Mouse (Mus musculus): Measurements from ENCODE around the gene Sirpb1a. TPM values are rescaled to one million over a fixed set of nuclear protein-coding genes. Genes with fewer than 3 reads are reported as not detected.

The Sirpb1a gene
- total and polyA plus RNA-seq, 2 experiments from 2014 or later = 0.07 to 28.6 TPM

- H3K27ac ChIP-seq (ENCODE audit: low read depth) = no peak overlapping the region
- ATAC-seq (ENCODE audit: insufficient read depth, low read depth) (no peak), DNase-seq (ENCODE audit: low spot score) (no peak)
- no peak overlapping the region for H3K4me2 ChIP-seq (ENCODE audit: low read depth, low read length)
- no peaks in the 10 kb centered on the region for H3K4me1 ChIP-seq (ENCODE audit: control insufficient read depth, insufficient read depth)
- TF ChIP-seq CTCF (IDR thresholded peaks at IDR 0.05; ENCODE audit: low read depth) (no peak), EP300 (IDR thresholded peaks at IDR 0.05; ENCODE audit: low read depth) (no peak)
- no peak overlapping the region for H3K4me3 ChIP-seq (ENCODE audit: low read depth, low read length)
- no peaks in the 10 kb centered on the region for H3K36me3 ChIP-seq (replicated peaks; ENCODE audit: control insufficient read depth, insufficient read depth, low read length)
- H3K9ac ChIP-seq (replicated peaks; ENCODE audit: low read depth, low read length) = no peak overlapping the region
- 52% methylated on average over 1 of the region's 1 CpGs for WGBS
- no peaks in the 10 kb centered on the region for H3K27me3 ChIP-seq (ENCODE audit: control insufficient read depth, insufficient read depth, low read length)
- H3K9me3 ChIP-seq (replicated peaks; ENCODE audit: control insufficient read depth, low read length) = no peaks in the 10 kb centered on the region
These were observed 86.0 kb downstream of the Sirpb1a start for GRCm38 (mm10) chr3:15340287-15340686.

- H3K27me3 ChIP-seq (ENCODE audit: control insufficient read depth, insufficient read depth, low read length) = no peaks in the 10 kb centered on the region
- ATAC-seq (ENCODE audit: insufficient read depth, low read depth) (no peak), DNase-seq (ENCODE audit: low spot score) (no peak)
- no peak overlapping the region for H3K9ac ChIP-seq (replicated peaks; ENCODE audit: low read depth, low read length)
- H3K27ac ChIP-seq (ENCODE audit: low read depth) = no peak overlapping the region
- peaks cover 10% of the 10 kb centered on the region; the same call in 1 of the 2 replicates for H3K9me3 ChIP-seq (replicated peaks; ENCODE audit: control insufficient read depth, low read length)
- no peak for TF ChIP-seq EP300 (IDR thresholded peaks at IDR 0.05; ENCODE audit: low read depth)
- TF ChIP-seq CTCF (IDR thresholded peaks at IDR 0.05; ENCODE audit: low read depth) = no peak
- H3K4me3 ChIP-seq (ENCODE audit: low read depth, low read length) = no peak overlapping the region
- no peaks in the 10 kb centered on the region for H3K36me3 ChIP-seq (replicated peaks; ENCODE audit: control insufficient read depth, insufficient read depth, low read length)
- no peak overlapping the region for H3K4me2 ChIP-seq (ENCODE audit: low read depth, low read length)
- H3K4me1 ChIP-seq (ENCODE audit: control insufficient read depth, insufficient read depth) = no peaks in the 10 kb centered on the region
- 53% methylated on average over 2 of the region's 2 CpGs for WGBS
These were observed 92.1 kb downstream of the Sirpb1a start for GRCm38 (mm10) chr3:15334182-15334581.

- no peak within 1 kb of the TSS for H3K27ac ChIP-seq (ENCODE audit: low read depth)
- H3K9ac ChIP-seq (replicated peaks; ENCODE audit: low read depth, low read length) = no peak within 1 kb of the TSS
- no peaks in the 10 kb centered on the region for H3K4me1 ChIP-seq (ENCODE audit: control insufficient read depth, insufficient read depth)
- ATAC-seq (ENCODE audit: insufficient read depth, low read depth) (no peak), DNase-seq (ENCODE audit: low spot score) (no peak)
- peaks cover 10% of the 10 kb centered on the region; the same call in 1 of the 2 replicates for H3K9me3 ChIP-seq (replicated peaks; ENCODE audit: control insufficient read depth, low read length)
- no peaks in the 10 kb centered on the region for H3K36me3 ChIP-seq (replicated peaks; ENCODE audit: control insufficient read depth, insufficient read depth, low read length)
- H3K27me3 ChIP-seq (ENCODE audit: control insufficient read depth, insufficient read depth, low read length) = no peaks in the 10 kb centered on the region
- no peak within 1 kb of the TSS for H3K4me2 ChIP-seq (ENCODE audit: low read depth, low read length)
- 67% methylated on average over 3 of the region's 3 CpGs for WGBS
- TF ChIP-seq EP300 (IDR thresholded peaks at IDR 0.05; ENCODE audit: low read depth) (no peak), CTCF (IDR thresholded peaks at IDR 0.05; ENCODE audit: low read depth) (no peak)
- H3K4me3 ChIP-seq (ENCODE audit: low read depth, low read length) = no peak within 1 kb of the TSS
These were observed 94.3 kb downstream of the Sirpb1a start, which contains the start of gene Gm9733 for GRCm38 (mm10) chr3:15332063-15332462. Gene Gm9733, minus strand, starts transcription at chr3:15332302.

- H3K4me3 ChIP-seq (ENCODE audit: low read depth, low read length) = no peak overlapping the region
- peaks cover 10% of the 10 kb centered on the region; the same call in 1 of the 2 replicates for H3K9me3 ChIP-seq (replicated peaks; ENCODE audit: control insufficient read depth, low read length)
- H3K27ac ChIP-seq (ENCODE audit: low read depth) = no peak overlapping the region
- H3K36me3 ChIP-seq (replicated peaks; ENCODE audit: control insufficient read depth, insufficient read depth, low read length) = no peaks in the 10 kb centered on the region
- WGBS = 55% methylated on average over 3 of the region's 3 CpGs
- ATAC-seq (ENCODE audit: insufficient read depth, low read depth) = no peak
- no peaks in the 10 kb centered on the region for H3K27me3 ChIP-seq (ENCODE audit: control insufficient read depth, insufficient read depth, low read length)
- TF ChIP-seq EP300 (IDR thresholded peaks at IDR 0.05; ENCODE audit: low read depth) (no peak), CTCF (IDR thresholded peaks at IDR 0.05; ENCODE audit: low read depth) (no peak)
- no peak overlapping the region for H3K4me2 ChIP-seq (ENCODE audit: low read depth, low read length)
- no peaks in the 10 kb centered on the region for H3K4me1 ChIP-seq (ENCODE audit: control insufficient read depth, insufficient read depth)
- no peak overlapping the region for H3K9ac ChIP-seq (replicated peaks; ENCODE audit: low read depth, low read length)
- no peak for DNase-seq (ENCODE audit: low spot score)
These were observed 94.8 kb downstream of the Sirpb1a start for GRCm38 (mm10) chr3:15331545-15331944.

DNA sequence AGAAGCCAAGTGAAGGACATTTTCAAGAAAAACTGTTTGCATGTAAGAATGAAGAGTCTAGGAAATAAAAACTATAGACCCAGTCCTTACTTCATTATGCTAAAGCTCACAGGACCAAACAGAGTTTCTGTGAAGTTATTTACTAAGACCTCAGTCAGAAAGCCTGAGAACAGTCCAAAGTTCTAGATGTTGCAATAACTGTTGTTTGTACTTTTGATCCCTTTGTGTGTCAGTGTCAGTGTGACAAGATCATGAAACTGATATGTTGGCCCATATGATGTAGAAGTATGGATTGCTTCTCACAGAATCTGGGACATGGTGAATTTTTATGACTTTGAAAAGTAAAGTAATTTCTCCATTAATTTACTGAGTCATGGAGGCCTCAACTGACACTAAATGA lies 96.8 kb downstream of the Sirpb1a start:
- Histone ChIP-seq H3K36me3 (replicated peaks; ENCODE audit: control insufficient read depth, insufficient read depth, low read length) (no peaks in the 10 kb centered on the region), H3K27ac (ENCODE audit: low read depth) (no peak overlapping the region), H3K4me2 (ENCODE audit: low read depth, low read length) (no peak overlapping the region), H3K4me3 (ENCODE audit: low read depth, low read length) (no peak overlapping the region), H3K9ac (replicated peaks; ENCODE audit: low read depth, low read length) (no peak overlapping the region), H3K4me1 (ENCODE audit: control insufficient read depth, insufficient read depth) (no peaks in the 10 kb centered on the region), H3K27me3 (ENCODE audit: control insufficient read depth, insufficient read depth, low read length) (no peaks in the 10 kb centered on the region), H3K9me3 (replicated peaks; ENCODE audit: control insufficient read depth, low read length) (peaks cover 10% of the 10 kb centered on the region; the same call in 1 of the 2 replicates)
- TF ChIP-seq CTCF (IDR thresholded peaks at IDR 0.05; ENCODE audit: low read depth) (no peak), EP300 (IDR thresholded peaks at IDR 0.05; ENCODE audit: low read depth) (no peak)
- DNase-seq (ENCODE audit: low spot score) = no peak
- no peak for ATAC-seq (ENCODE audit: insufficient read depth, low read depth)

Other genes starting within 250 kb of the Sirpb1a start
- gene Gm9733, start 94.2 kb downstream of the Sirpb1a start, total RNA-seq (2014; rRNA removed; ENCODE audit: low replicate concordance) = not detected in 2 replicates
- 0.33 and 0.34 TPM in 2 replicates for gene Gm9733, start 94.2 kb downstream of the Sirpb1a start, polyA plus RNA-seq (2015; fragmentation: Nextera tagmentation; extraction: Ambion mirVana)
- not detected in 2 replicates for gene Sirpb1b, start 148.5 kb upstream of the Sirpb1a start, total RNA-seq (2014; rRNA removed; ENCODE audit: low replicate concordance)
- 0.20 and 0.44 TPM in 2 replicates for gene Sirpb1b, start 148.5 kb upstream of the Sirpb1a start, polyA plus RNA-seq (2015; fragmentation: Nextera tagmentation; extraction: Ambion mirVana)

Measured in heart, postnatal 0 days (tissue).